Mouse (Mus musculus): ENCODE measurements around the gene Sbf2.

Sbf2 gene

GRCm38 (mm10) chr7:110269777-110270176 lies 344.9 kb downstream of the Sbf2 start:
- DNase-seq: no peak

GRCm38 (mm10) chr7:110268511-110268910 lies 346.2 kb downstream of the Sbf2 start:
- DNase-seq: no peak

GRCm38 (mm10) chr7:110267994-110268393 lies 346.7 kb downstream of the Sbf2 start:
- no peak for DNase-seq

GRCm38 (mm10) chr7:110267014-110267413 lies 347.7 kb downstream of the Sbf2 start:
- DNase-seq: no peak

- peak; percentile 90 to 96 for DNase-seq
Measured at GRCm38 (mm10) chr7:110265796-110266195, 348.9 kb downstream of the Sbf2 start.

- DNase-seq: no peak
Measured at GRCm38 (mm10) chr7:110263474-110263873, 351.2 kb downstream of the Sbf2 start.

- DNase-seq: no peak
Measured at GRCm38 (mm10) chr7:110262661-110263060, 352.1 kb downstream of the Sbf2 start.

- no peak for DNase-seq
Measured at GRCm38 (mm10) chr7:110261807-110262206, 352.9 kb downstream of the Sbf2 start.

- DNase-seq: peak; percentile 63 to 77
Measured at GRCm38 (mm10) chr7:110259966-110260711, 354.6 kb downstream of the Sbf2 start.

GRCm38 (mm10) chr7:110258196-110258950 lies 356.3 kb downstream of the Sbf2 start:
- peak; percentile 49 to 66 for DNase-seq
